Mouse (Mus musculus): ENCODE measurements at regions not wholly inside any gene's neighbourhood (a gene's known extent, or its start where the extent isn't known, plus 50 kb on each side); places are given as distances from the start of the nearest gene placed in this dataset.

- 84% methylated on average over 4 of the region's 4 CpGs for WGBS
- H3K4me2 ChIP-seq (replicated peaks) = no peak overlapping the region
- no peaks in the 10 kb centered on the region for H3K9me3 ChIP-seq
- H3K4me1 ChIP-seq = 0 out of 2 replicates have a peak, but pooled peaks cover 3% of the 10 kb centered on the region
- no peak overlapping the region for H3K9ac ChIP-seq (replicated peaks)
- no peak overlapping the region for H3K4me3 ChIP-seq
- H3K27me3 ChIP-seq = no peaks in the 10 kb centered on the region
- no peak for ATAC-seq (replicated peaks)
- H3K36me3 ChIP-seq = no peaks in the 10 kb centered on the region
- H3K27ac ChIP-seq (replicated peaks) = no peak overlapping the region
Measured at GRCm38 (mm10) chr3:149152312-149152711, 162.0 kb upstream of the Adgrl2 start.

GRCm38 (mm10) chr3:149150796-149151195 is 160.4 kb upstream of the Adgrl2 start:
- Histone ChIP-seq H3K4me3 (no peak overlapping the region), H3K9ac (replicated peaks) (no peak overlapping the region), H3K27ac (replicated peaks) (no peak overlapping the region), H3K36me3 (no peaks in the 10 kb centered on the region), H3K4me1 (0 out of 2 replicates have a peak, but pooled peaks cover 3% of the 10 kb centered on the region), H3K9me3 (no peaks in the 10 kb centered on the region), H3K27me3 (no peaks in the 10 kb centered on the region), H3K4me2 (replicated peaks) (no peak overlapping the region)
- no peak for ATAC-seq (replicated peaks)
- 86% methylated on average over 3 of the region's 3 CpGs for WGBS

DNA sequence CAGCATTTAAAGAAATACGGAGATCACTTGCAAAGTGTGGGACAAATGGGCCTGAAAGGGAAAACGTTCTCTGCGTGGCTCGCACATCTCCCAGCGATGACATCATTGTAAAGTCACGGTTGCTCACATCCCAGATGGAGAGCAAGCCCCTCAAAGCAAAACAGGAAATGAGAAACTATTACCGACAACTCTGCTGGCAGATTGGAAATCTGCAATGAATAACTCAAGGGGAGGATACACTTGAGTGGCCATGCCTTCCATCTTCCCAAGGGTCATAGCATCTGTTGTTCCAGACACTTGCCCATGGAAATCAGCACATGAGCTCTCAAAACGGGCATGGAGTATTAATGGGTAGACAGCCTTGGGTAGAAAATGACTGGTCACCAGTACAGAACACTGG is 158.3 kb upstream of the Adgrl2 start:
- WGBS = 89% methylated on average over 8 of the region's 8 CpGs
- no peak for ATAC-seq (replicated peaks)
- Histone ChIP-seq H3K9ac (replicated peaks) (no peak overlapping the region), H3K27me3 (no peaks in the 10 kb centered on the region), H3K4me2 (replicated peaks) (no peak overlapping the region), H3K27ac (replicated peaks) (no peak overlapping the region), H3K9me3 (no peaks in the 10 kb centered on the region), H3K4me3 (no peak overlapping the region), H3K36me3 (no peaks in the 10 kb centered on the region), H3K4me1 (0 out of 2 replicates have a peak, but pooled peaks cover 3% of the 10 kb centered on the region)

- 95% methylated on average over 6 of the region's 6 CpGs for WGBS
- 0 out of 2 replicates have a peak, but pooled peaks cover 3% of the 10 kb centered on the region for H3K4me1 ChIP-seq
Measured at GRCm38 (mm10) chr3:149147916-149148315, 157.6 kb upstream of the Adgrl2 start.

DNA sequence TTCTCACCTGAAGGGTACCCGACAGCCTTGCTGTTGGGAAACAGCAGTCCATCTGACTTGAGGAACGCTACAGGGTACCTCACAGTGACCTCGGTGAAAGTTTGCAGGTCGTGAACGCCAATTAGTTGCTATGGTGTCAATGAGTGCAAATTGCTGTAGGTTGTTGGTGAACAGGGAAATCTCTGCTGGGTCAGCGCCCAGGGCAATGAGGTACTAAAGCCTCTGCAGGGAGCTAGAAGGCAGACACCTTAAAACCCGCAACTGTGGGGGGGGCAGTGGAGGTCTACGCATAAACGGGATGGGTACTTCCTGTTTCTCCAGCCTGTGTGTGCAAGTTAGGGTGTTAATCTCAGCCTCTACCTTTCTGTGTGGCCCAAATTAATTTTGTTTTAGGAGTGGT is 156.3 kb upstream of the Adgrl2 start:
- 51% methylated on average over 9 of the region's 9 CpGs for WGBS

More at GRCm38 (mm10) chr3:149147916-149148315, 157.6 kb upstream of the Adgrl2 start:
- H3K27ac ChIP-seq (replicated peaks) = no peak overlapping the region
- no peak overlapping the region for H3K9ac ChIP-seq (replicated peaks)
- H3K4me3 ChIP-seq = no peak overlapping the region
- no peaks in the 10 kb centered on the region for H3K27me3 ChIP-seq
- H3K9me3 ChIP-seq = no peaks in the 10 kb centered on the region
- no peak overlapping the region for H3K4me2 ChIP-seq (replicated peaks)
- no peaks in the 10 kb centered on the region for H3K36me3 ChIP-seq
- no peak for ATAC-seq (replicated peaks)

DNA sequence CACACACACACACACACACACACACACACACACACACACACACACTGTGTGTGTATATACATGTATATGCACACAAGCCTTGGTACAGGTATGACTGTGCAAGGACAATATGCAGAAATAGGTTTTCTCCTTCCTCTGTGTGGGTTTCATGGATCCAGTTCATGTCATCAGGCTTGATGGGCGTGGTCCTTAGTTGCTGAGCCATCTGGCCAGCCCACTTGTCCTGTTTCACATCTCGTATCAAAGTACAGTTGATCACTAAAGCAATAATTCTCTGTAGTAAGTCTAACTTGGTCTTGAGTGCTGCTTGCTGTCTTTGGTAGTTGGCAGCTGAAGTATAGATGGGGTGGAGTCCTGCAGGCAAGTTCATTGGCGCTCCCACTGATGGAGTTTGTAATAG is 150.1 kb upstream of the Adgrl2 start:
- Histone ChIP-seq H3K36me3 (no peaks in the 10 kb centered on the region), H3K27me3 (no peaks in the 10 kb centered on the region), H3K9ac (replicated peaks) (no peak overlapping the region), H3K4me2 (replicated peaks) (no peak overlapping the region), H3K27ac (replicated peaks) (no peak overlapping the region), H3K4me3 (no peak overlapping the region), H3K4me1 (no peaks in the 10 kb centered on the region), H3K9me3 (no peaks in the 10 kb centered on the region)
- no peak for ATAC-seq (replicated peaks)
- WGBS = 84% methylated on average over 3 of the region's 3 CpGs

More for the DNA sequence above, 156.3 kb upstream of the Adgrl2 start:
- no peaks in the 10 kb centered on the region for H3K9me3 ChIP-seq
- no peak overlapping the region for H3K4me2 ChIP-seq (replicated peaks)
- H3K27me3 ChIP-seq = no peaks in the 10 kb centered on the region
- no peaks in the 10 kb centered on the region for H3K4me1 ChIP-seq
- H3K9ac ChIP-seq (replicated peaks) = no peak overlapping the region
- no peaks in the 10 kb centered on the region for H3K36me3 ChIP-seq
- H3K27ac ChIP-seq (replicated peaks) = no peak overlapping the region
- ATAC-seq (replicated peaks) = no peak
- H3K4me3 ChIP-seq = no peak overlapping the region

- no peak overlapping the region for H3K27ac ChIP-seq (replicated peaks)
- no peaks in the 10 kb centered on the region for H3K36me3 ChIP-seq
- no peak overlapping the region for H3K4me3 ChIP-seq
- H3K4me1 ChIP-seq = no peaks in the 10 kb centered on the region
- 76% methylated on average over 9 of the region's 9 CpGs for WGBS
- H3K9me3 ChIP-seq = no peaks in the 10 kb centered on the region
- H3K4me2 ChIP-seq (replicated peaks) = no peak overlapping the region
- H3K9ac ChIP-seq (replicated peaks) = no peak overlapping the region
- no peak for ATAC-seq (replicated peaks)
- H3K27me3 ChIP-seq = no peaks in the 10 kb centered on the region
Measured at GRCm38 (mm10) chr3:149134028-149134938, 143.9 kb upstream of the Adgrl2 start.

GRCm38 (mm10) chr3:149118806-149119205 is 128.5 kb upstream of the Adgrl2 start:
- Histone ChIP-seq H3K27me3 (no peaks in the 10 kb centered on the region), H3K4me3 (no peak overlapping the region), H3K4me2 (replicated peaks) (no peak overlapping the region), H3K36me3 (no peaks in the 10 kb centered on the region), H3K4me1 (no peaks in the 10 kb centered on the region), H3K27ac (replicated peaks) (no peak overlapping the region), H3K9me3 (no peaks in the 10 kb centered on the region), H3K9ac (replicated peaks) (no peak overlapping the region)
- no peak for ATAC-seq (replicated peaks)
- WGBS = 93% methylated on average over 5 of the region's 5 CpGs

DNA sequence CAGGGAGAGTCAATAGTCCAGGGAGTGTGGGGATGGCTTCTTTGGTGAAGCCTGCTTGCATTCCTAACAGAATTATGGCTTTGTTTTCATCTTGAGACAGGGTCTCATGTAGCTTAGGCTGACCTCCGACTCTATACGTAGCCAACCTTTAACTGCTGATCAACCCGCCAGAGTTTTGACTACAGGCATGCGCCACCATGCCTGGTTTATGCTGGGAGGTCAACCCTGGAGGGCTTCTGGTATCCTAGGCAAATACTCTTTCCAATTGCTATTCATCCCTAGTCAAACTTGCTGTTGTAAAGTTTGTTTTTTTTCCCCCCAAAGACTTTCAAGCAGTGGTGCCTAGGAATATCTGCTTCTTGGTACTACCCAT is 127.3 kb upstream of the Adgrl2 start:
- 91% methylated on average over 4 of the region's 4 CpGs for WGBS
- Histone ChIP-seq H3K9me3 (no peaks in the 10 kb centered on the region), H3K4me1 (no peaks in the 10 kb centered on the region)

GRCm38 (mm10) chr3:149117018-149117683 is 126.8 kb upstream of the Adgrl2 start:
- ATAC-seq (replicated peaks) = no peak
- H3K4me3 ChIP-seq = no peak overlapping the region
- 78% methylated on average over 6 of the region's 6 CpGs for WGBS
- no peak overlapping the region for H3K9ac ChIP-seq (replicated peaks)
- no peaks in the 10 kb centered on the region for H3K27me3 ChIP-seq
- H3K27ac ChIP-seq (replicated peaks) = no peak overlapping the region
- H3K4me2 ChIP-seq (replicated peaks) = no peak overlapping the region
- H3K4me1 ChIP-seq = no peaks in the 10 kb centered on the region
- no peaks in the 10 kb centered on the region for H3K9me3 ChIP-seq
- no peaks in the 10 kb centered on the region for H3K36me3 ChIP-seq

More for the DNA sequence above, 127.3 kb upstream of the Adgrl2 start:
- H3K4me2 ChIP-seq (replicated peaks) = no peak overlapping the region
- no peaks in the 10 kb centered on the region for H3K36me3 ChIP-seq
- no peak for ATAC-seq (replicated peaks)
- H3K27me3 ChIP-seq = no peaks in the 10 kb centered on the region
- no peak overlapping the region for H3K9ac ChIP-seq (replicated peaks)
- H3K4me3 ChIP-seq = no peak overlapping the region
- no peak overlapping the region for H3K27ac ChIP-seq (replicated peaks)

GRCm38 (mm10) chr3:149116604-149117003 is 126.2 kb upstream of the Adgrl2 start:
- 87% methylated on average over 11 of the region's 11 CpGs for WGBS
- no peak for ATAC-seq (replicated peaks)
- H3K4me3 ChIP-seq = no peak overlapping the region
- no peaks in the 10 kb centered on the region for H3K4me1 ChIP-seq
- H3K9me3 ChIP-seq = no peaks in the 10 kb centered on the region
- no peaks in the 10 kb centered on the region for H3K36me3 ChIP-seq
- no peak overlapping the region for H3K27ac ChIP-seq (replicated peaks)
- no peaks in the 10 kb centered on the region for H3K27me3 ChIP-seq
- no peak overlapping the region for H3K9ac ChIP-seq (replicated peaks)
- H3K4me2 ChIP-seq (replicated peaks) = no peak overlapping the region

- ATAC-seq (replicated peaks) = no peak
- no peak overlapping the region for H3K27ac ChIP-seq (replicated peaks)
Measured at GRCm38 (mm10) chr3:149115901-149116300, 125.5 kb upstream of the Adgrl2 start.

More at GRCm38 (mm10) chr3:149115901-149116300, 125.5 kb upstream of the Adgrl2 start:
- Histone ChIP-seq H3K4me1 (no peaks in the 10 kb centered on the region), H3K4me2 (replicated peaks) (no peak overlapping the region), H3K27me3 (no peaks in the 10 kb centered on the region), H3K9ac (replicated peaks) (no peak overlapping the region), H3K4me3 (no peak overlapping the region), H3K9me3 (no peaks in the 10 kb centered on the region), H3K36me3 (no peaks in the 10 kb centered on the region)
- 57% methylated on average over 12 of the region's 12 CpGs for WGBS
